Mouse (Mus musculus): ENCODE results near the gene Hdac7.
"Not testable (repeated sequence)": the region's sequence is repeated elsewhere in the genome, so short reads cannot be mapped to it uniquely, and the experiment has no call there.

The Hdac7 gene

DNA sequence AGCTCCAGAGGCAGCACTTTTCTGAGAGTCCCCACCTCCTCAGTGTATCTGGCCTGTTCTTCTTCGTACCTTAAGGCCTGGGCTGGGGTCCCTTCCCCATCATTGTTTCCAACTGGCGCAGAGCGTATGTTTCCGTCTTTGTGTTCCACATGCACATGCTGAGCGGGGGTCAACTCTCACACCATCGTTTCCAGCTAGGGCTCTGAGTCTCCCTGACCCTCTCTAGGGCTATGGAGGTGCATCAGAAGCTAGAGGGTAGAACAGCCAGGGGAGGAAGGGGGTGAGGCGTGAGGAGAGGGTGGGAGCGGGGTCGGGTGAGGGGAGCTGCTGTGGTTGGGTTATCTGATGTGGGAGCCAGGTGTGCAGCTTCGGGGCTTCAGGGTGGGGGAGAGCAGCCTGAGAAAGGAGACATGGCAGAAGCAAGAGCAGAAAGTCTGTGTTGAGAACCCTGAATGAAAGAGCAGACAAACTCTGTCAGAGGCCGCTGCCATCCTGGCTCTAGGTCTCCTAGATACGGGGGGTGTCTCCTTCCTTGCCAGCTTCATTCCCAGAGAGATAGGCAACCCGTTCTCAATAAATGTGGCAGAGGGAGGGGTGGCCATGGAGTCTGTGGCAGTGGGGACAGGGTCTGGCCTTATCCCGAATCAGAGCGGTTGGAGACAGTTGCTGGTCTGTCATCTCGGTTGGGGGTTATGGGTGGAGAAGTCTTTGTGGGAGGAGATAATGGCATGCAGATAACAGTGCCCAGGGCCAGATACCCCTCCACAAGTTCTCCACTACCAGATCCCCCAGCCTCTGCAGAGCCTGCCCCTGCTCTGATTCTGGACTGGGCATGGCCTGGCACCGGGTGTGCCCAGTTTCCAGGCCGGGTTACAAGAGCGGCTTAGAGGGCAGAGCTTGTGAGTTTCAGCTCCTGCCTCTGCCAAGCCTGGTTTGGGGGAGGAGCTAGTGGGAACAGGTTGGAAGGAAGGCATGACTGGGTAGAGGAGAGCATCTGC is at the start of gene Hdac7:
Gene Hdac7, minus strand, starts transcription at position 466 of the 998 bp plus-strand sequence.
- peak; percentile 84 for DNase-seq

- DNase-seq = no peak
Observed at GRCm38 (mm10) chr15:97892506-97892905, 48.2 kb upstream of the Hdac7 start.

- no peak for DNase-seq
Observed at GRCm38 (mm10) chr15:97890450-97890849, 46.1 kb upstream of the Hdac7 start.

GRCm38 (mm10) chr15:97890017-97890416 is 45.7 kb upstream of the Hdac7 start:
- DNase-seq = peak; percentile 95

DNA sequence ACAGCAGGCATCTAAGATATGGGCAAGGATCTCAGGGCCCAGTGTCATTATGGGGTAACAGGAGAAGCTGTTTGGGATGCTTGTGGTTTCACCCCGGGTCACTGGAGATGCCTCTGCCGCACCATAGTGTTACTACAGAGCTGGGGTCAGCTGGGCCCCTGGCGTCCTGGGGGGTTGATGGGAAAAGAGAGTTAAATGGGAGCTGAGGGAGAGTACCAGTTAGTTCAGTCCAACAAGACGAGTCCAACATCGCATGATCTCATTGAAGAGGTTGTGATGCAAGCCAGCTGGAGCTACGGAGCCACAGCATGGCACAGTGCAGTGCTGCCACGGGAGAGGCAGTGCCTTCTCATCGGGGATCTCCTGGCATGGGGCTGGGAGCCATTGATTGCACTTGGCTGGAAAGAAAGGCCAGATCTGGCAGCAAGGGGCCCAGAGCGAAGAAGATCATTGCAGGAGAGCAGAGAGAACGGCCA is 43.3 kb upstream of the Hdac7 start:
- DNase-seq = peak; percentile 80

- DNase-seq = no peak
Observed at GRCm38 (mm10) chr15:97881423-97881822, 37.1 kb upstream of the Hdac7 start.

GRCm38 (mm10) chr15:97880441-97880840 is 36.1 kb upstream of the Hdac7 start:
- DNase-seq = no peak

DNA sequence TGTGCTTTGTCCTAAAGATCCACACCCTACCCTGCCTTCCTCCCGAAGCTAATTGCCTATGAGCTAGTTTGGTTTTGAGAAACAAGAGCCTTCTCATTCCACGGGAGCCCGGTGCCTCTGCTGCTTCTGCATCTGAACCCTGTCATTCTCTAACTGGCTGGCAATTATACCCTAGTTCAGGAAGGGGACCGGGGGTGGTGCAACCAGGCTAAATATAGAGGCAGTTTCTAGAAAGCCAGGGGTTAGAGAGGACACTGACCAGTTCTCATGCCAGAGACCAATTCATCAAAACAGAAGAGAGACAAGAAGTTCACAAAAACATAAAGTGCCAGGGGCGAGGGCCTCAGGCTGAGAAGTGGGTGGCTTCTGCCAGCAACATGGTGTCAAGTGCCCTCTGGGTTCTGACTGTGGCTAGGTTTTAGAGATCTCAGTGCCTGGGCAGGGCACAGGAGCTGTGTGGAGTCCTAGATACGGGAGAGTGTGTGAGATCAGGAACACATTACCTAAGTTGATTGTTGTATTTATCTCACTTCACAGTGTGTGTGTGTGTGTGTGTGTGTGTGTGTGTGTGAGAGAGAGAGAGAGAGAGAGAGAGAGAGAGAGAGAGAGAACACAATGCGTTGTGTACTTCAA is 34.5 kb upstream of the Hdac7 start:
- DNase-seq = peak; percentile 92

DNA sequence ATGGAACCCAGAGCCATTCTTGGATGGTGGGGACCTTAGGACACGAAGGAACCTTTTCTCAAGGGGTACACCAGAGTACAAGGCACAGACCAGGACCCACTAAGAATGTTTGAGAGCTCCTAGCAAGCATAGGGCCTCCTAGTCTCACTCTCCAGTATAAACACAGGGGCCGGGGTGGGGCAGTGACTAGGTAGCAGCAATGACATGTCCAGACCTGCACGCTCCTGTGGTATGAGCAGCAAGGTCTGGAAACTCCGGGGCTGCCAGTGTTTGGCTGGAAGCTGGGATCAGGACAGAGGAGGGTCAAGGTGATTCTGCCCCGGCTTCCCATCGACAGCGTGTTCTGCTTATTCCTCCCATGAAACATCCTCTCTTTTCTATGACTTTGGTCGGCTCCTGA is 31.5 kb upstream of the Hdac7 start:
- DNase-seq = no peak

- no peak for DNase-seq
Observed at GRCm38 (mm10) chr15:97873717-97874116, 29.4 kb upstream of the Hdac7 start.

- DNase-seq = no peak
Observed at GRCm38 (mm10) chr15:97872161-97872560, 27.9 kb upstream of the Hdac7 start.

DNA sequence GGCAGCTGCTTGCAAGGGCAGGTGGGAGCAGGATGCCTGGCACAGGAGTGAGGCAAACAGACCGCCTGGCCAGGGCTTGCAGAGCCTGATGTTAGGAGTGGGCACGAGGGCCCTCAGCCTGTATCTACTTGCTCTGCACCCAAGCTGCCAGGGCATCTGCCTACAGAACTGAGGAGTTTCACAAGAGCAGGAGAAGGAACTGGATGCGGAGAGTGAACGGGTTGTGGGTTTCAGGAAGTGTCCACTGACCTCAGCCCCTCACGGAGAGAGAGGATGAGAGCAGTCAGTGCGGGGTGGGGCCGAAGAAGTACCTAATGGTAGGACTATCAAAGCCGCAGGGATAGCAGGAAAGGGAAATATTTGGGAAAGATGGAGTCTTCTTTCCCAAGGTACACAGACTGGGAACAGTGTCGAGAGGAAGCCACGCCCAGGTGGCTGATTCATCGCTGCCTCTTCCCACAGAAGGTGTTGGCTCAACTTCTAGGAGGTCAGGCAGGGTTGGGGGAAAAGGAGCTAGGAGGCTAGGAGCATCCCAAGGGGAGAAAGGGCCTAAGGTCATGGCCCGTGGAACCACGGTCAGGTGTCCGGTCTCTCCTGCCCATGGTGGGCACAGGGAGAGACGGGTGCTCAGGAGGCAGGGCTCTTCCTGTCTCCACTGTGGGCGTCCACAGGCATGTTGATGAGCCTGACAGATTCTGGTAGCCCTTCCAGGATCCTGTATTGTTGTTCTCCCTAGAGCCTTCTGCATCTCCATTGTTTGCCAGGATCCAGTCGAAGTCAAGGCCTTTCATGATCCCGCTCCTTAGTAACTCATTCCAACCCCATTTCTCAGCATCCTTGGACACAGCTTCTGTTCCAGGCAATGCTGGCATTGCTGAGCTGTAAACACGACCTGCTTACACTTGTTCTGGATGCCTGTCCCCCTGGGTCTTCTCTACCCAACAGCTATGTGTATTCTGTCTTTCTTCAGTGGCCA is 27.0 kb upstream of the Hdac7 start:
- no peak for DNase-seq

DNA sequence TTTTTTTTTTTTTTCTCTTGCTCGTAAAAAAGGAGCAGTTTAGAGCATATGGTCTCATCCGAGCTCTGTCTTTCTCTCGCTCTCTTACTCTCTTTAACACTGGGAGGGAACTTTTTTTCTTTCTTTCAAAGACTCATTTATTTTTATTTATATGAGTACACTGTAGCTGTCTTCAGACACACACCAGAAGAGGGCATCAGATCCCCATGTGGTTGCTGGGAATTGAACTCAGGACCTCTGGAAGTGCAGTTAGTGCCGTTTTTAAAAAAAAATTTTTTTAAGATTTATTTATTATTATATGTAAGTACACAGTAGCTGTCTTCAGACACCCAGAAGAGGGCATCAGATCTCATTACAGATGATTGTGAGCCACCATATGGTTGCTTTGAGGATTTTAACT is 25.8 kb upstream of the Hdac7 start:
- not testable (repeated sequence) for DNase-seq

DNA sequence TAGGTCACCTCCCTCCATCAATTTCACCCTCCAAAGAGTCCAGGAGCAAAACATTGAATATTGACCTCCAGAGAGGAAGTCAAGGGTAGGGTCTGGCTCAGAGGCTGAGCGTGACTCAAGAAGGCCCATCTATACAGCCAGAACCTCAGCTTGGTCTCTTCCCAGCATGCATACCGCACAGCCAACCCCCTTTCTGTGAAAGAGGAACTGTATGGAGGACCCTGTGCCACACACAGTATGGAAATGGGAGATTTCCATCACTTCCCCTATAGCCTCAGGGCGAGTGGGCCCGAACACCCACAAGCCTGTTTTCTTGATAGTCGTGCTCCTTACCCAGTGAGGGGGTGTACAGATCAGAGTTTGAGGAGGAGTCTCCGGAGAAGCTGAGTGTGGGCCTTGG is 24.7 kb upstream of the Hdac7 start:
- DNase-seq = no peak

DNA sequence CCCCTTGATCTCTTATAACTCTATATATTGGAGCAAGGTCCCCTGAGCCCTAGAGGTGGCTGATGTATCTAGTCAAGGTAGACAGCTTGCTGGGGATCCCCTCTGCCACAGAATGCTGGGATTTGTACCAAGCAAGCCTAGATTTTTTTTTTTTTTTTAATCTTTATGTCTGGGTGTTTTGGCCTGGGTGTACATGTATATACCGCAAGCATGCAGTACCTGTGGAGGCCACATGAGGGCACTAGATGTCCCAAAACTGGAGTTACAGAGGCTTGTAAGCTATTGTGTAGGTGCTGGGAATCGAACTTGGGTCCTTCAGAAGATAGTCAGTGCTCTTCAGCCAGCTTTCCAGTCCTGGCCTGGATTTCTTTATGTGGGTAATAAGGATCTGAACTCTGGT is 21.7 kb upstream of the Hdac7 start:
- no peak for DNase-seq

DNA sequence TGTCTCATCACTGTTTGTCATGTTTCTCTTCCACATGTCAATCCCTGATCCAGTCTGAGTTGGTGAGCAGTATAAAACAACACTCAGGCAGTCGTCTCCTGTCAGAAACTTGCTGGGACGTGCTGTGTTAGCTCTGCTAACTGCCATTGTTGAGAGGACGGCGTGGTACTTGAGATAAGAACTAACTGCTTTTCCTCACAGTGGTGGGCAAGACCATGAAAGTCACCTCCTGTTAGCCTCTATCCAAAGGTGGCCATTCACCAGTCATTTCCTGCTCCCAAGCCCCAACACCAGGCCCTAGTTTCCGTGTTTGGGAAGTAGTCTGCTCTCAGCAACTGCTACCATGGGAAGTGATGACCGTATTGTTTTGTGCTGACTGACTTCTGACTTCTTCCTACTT is 20.9 kb upstream of the Hdac7 start:
- no peak for DNase-seq

GRCm38 (mm10) chr15:97864361-97865045 is 20.2 kb upstream of the Hdac7 start:
- DNase-seq = no peak

- peak; percentile 84 for DNase-seq
Observed at GRCm38 (mm10) chr15:97863494-97863881, 19.2 kb upstream of the Hdac7 start.

GRCm38 (mm10) chr15:97862881-97863493 is 18.7 kb upstream of the Hdac7 start:
- DNase-seq = no peak

DNA sequence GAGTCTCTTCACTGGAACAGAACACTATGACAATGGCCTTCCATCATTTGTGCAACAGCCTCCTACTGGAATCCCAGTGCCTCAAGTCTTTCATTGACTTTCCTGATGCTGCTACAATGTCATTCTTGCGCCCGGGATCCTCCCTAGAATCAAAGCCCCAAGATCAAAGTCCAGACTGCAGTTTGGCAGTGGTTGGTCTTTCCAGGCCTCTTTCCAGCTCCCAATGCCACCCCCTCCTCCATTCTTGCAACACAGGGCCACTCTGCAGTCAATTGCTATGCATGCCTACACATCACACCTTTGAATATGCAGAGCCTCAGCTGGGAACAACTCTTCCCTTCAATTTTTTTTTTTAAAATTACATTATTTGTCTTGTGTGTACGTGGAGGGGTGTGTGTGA is 16.1 kb upstream of the Hdac7 start:
- DNase-seq = no peak

DNA sequence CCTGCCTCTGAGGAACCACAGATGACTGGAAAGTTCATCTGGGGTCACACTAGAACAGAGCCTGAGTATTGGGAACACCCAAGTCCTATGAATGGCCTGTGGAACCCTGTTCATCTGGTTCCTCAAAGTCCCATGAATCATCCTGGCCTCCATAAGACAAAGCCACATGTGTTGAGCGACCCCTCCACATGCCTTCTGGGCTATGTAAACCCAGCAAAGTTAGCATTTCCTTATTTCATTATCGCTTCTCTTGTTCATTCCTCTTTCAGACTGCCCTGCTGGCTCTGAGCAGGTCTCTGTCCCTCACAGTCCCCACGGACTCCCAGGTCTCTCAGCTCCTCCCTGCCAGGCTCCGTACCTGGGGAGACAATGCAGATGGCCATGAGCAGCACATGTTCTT is 14.1 kb upstream of the Hdac7 start:
- no peak for DNase-seq

- DNase-seq = no peak
Observed at GRCm38 (mm10) chr15:97854551-97854950, 10.2 kb upstream of the Hdac7 start.
